Mouse (Mus musculus) CD4-positive, CD25-positive, alpha-beta regulatory T cell, adult 9 weeks (primary cell): ENCODE data around the gene Sfmbt1. TPM values are rescaled to one million over a fixed set of nuclear protein-coding genes. Genes with fewer than 3 reads are reported as not detected.

ENCODE experiments used
- polyA plus RNA-seq: library from polyadenylated mRNA; unstranded; fragments of 100-300 nt; shearing (Covaris generic); gene quantifications from one replicate; pipeline ENCODE4 v1.2.1, GENCODE M21; 2017

Sfmbt1 gene
- 10.4 TPM for polyA plus RNA-seq

DNA sequence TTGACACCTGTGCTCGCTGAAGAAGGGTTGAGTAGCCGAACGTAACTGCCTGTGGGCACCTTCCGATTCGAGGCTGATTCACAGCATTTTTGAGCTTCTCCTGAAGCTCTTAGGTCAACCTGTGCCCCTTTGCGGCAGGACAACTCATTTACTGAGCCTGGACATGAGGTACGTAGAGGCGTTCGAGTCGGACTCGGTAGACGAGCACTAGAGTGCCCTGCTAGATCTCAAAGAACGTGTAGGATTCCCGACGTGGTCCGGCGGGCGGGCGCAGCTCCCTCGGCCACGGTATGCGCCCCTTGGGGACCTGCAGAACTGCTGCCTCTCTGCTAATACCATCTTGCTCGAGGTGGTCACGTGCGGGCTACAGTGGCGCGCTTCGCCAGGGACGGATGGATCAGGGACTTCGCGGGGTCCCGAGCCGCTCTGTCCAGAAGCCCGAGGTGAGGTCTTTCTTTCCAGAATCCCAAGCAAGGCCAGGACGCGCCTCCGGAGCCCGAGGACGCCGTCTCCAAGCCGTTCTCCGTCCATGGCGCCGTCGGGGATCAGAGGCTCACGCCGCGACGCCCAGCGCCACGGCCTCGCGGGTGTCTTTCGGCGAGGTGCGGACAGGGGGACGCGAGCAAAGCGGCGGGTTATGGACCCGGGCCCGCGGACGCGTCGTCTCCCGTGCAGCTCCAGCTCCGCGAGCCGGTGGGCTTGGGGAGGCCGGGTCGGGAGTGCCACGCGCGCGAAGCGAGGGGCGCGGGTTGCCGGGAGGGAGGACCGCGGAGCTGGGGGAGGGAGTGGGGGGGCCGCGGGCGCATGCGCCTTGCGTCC, at the start of gene Sfmbt1:
Gene Sfmbt1, plus strand, starts transcription at position 51 of the 819 bp plus-strand sequence.

DNA sequence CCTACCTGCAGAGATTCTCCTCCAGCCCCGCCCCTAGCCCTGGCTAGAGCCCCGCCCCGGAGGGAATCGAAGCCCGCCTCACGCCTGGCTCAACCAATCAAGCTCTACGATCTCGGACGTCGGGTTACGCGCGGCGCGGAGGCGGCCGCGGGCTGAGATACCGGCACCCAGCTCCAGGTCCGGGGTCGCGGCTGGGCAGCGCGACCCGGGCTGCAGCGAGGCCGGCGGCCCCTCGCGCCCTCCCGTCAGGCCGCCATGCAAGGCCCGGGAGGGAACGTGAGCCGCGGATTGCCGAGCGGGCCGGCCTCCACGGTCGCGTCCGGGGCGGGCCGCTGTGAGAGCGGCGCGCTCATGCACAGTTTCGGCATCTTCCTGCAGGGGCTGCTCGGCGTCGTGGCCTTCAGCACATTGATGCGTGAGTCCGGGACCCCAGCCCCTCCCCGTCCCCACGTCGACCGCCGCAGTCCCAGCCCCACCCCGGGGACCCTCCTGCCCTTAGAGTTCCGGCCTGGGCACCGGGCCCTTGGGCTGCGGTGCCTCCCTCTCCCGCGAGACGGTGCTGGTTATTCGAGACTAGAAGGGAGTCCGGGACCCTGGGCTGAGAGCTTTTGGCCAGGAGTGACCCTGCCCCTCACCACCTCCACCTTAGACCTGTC, 111.0 kb downstream of the Sfmbt1 start, which contains the start of gene Tmem110:
Gene Tmem110, plus strand, starts transcription at position 115 of the 656 bp plus-strand sequence.

Other genes with a start within 250 kb of the Sfmbt1 start
- 70.3 TPM for gene Dcp1a, start 235.3 kb upstream of the Sfmbt1 start, polyA plus RNA-seq
- gene Cacna1d, start 223.4 kb upstream of the Sfmbt1 start, polyA plus RNA-seq, result 3.3 TPM
- gene Tkt, start 166.5 kb upstream of the Sfmbt1 start, polyA plus RNA-seq, result 261 TPM
- 44.2 TPM for gene Prkcd, start 88.6 kb upstream of the Sfmbt1 start, polyA plus RNA-seq
- 18.3 TPM for gene Rft1, start 60.5 kb upstream of the Sfmbt1 start, polyA plus RNA-seq
- gene Tmem110, start 110.7 kb downstream of the Sfmbt1 start, polyA plus RNA-seq, result 2.6 TPM
- 0.89 TPM for gene Mustn1, start 164.4 kb downstream of the Sfmbt1 start, polyA plus RNA-seq
- not detected for gene Itih4, start 171.6 kb downstream of the Sfmbt1 start, polyA plus RNA-seq
- gene Itih3, start 208.9 kb downstream of the Sfmbt1 start, polyA plus RNA-seq, result not detected
- gene Itih1, start 228.4 kb downstream of the Sfmbt1 start, polyA plus RNA-seq, result not detected
- 8.5 TPM for gene Nek4, start 236.5 kb downstream of the Sfmbt1 start, polyA plus RNA-seq